Mouse (Mus musculus) gastrocnemius, postnatal 25 days (tissue): Measurements from ENCODE around the gene Mpped1. TPM values are rescaled to one million over a fixed set of nuclear protein-coding genes. Genes with fewer than 3 reads are reported as not detected.

Source experiments
- DNase-seq: peaks from one replicate; pipeline ENCODE4 v3.0.0; 2022
- long read RNA-seq, 2 experiments: library from polyadenylated mRNA; stranded (forward); transcript quantifications; one replicate each; pipeline ENCODE4 v2.0.0; 2021
- total RNA-seq, 2 experiments: library from RNA; stranded (reverse); gene quantifications; 1 replicate in 1 of 2; 2 replicates in 1 of 2; pipeline ENCODE4 v1.2.3; 2021

Gene Mpped1
- total RNA-seq: not detected
- long read RNA-seq, experiment 1: 0 reads
- long read RNA-seq, experiment 2: 0 reads

DNA sequence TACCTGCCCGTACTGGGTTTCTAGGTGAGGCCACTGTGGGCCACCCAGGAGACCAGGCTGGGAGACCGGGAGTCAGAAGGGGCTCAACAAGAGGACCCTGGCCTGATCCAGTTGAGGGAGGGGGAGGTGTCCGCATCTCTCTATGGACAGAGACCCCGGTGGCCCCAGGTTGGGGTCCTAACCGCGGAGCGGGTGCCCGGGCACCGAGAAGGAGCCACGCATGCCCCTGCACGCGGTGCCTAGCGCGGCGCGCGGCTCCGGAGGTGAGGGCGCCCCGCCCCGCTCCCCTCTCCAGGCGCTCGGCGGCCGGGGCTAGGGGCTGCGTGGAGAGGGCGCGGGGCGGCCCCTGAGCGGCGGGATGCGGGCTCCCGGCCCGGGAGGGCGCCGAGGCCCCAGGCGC lies at the start of gene Mpped1:
TSS of gene Mpped1 (plus strand) at position 81 of the 400 bp plus-strand sequence.
- DNase-seq: no peak

DNA sequence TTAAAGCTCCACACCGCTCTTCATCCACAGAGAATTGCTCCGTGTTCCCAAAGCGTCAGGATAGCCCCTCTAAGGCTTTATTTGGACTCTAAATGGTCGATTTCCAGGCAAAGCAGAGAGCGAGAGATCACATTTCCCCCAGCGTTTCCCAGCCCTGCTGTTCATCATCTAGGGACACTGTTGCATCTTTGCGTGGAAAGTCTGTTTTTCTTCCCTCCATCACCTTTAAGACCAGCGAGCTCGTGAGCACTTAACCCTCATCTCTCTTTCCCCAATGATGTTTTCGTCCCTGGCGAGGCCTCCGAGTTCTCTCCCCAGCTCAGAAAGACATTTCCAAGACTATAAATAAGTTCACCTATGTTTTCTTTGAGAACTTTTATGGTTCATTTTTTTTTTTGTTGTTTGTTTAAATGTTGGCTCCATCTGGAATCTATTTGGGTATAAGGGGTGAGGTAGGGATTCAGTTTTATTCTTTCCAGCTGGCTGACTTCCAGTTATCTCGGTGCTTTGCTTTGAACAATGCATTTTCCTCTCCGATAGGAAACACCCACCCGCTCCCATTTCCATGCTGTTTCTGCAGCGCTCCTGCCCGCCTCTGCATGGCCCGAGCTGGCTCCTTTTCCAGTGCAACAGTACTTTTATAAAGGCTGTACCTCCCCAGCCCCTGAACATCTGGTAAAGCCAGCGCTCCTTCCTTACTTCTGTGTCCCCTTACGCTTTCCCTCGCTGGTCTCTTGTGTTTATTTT lies 38.4 kb upstream of the Mpped1 start:
- DNase-seq: no peak

DNA sequence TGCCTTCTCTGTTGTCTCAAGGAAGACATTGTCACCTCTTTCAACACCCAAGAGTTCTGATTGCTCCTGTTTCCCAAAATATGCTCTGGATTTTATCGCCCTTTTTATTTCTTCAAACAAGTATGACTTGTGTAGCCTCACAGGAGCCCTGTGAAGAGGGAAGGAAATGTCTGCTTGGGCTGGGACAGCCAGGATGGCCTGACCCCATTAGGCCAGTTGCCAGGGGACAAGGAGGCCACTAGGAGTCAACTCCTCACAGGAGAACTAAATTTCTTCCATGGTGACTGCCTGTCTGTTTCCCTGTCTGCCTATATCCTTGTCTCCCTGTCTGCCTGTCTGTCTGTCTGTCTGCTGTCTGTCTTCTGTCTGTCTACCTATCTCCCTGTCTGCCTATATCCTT lies 37.2 kb upstream of the Mpped1 start:
- DNase-seq: no peak

DNA sequence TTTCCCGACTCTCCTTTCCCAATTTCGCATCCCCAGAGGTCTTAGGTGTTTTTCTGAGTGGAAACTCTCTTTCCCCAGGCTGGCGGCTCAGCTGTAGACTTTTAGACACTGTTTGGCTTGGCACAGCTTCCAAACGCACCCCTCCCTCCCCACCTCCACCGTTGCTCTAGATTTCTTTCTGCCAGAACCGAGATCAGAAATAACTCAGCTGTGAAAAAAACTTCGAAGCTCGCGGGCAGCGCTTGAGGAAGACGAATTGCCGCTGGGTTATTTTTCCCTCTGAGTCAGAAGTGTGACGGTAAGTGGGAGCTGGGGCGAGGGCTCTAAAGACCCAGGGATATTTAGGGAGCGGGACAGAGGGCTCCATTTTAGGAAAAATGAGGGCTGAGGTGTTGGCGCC lies 33.0 kb upstream of the Mpped1 start:
- DNase-seq: no peak

DNA sequence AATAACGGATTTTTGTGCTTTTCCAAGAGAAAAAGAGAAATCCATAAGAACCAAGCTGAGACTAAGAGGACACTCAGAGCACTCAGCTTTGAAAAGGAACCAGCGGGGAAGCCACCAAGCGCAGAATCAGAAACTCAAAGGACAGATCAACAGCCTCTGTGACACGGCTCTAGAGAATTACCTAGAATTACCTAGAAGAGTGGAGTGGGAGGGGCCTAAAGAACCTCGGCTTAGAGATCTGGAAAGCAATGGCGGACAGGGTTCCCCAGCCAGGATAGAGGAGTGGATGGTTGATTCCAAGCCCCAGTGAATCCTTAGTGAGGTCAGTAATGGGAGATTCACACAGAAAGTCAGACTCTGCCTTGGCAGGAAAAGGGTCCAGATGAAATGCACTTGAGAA lies 30.3 kb upstream of the Mpped1 start:
- no peak for DNase-seq

DNA sequence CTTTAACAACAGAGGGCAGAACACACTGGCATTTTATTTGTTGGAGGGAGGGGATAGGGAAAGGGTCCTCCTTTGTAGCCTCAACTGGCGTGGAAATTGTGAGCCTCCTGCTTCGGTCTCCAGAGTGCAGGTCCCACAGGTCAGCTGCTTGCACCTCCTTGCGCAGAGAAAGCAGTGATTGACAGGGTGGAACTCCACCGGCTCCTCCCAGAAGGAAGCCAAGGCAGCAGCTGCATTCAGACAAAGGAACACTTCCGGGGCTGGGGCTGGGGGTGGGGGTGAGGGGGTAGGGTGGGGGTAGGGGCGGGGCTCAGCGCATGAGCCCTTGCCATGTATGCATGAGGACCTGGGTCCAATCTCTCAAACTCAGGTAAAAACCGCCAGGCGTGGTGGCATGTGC lies 29.8 kb upstream of the Mpped1 start:
- DNase-seq: no peak

DNA sequence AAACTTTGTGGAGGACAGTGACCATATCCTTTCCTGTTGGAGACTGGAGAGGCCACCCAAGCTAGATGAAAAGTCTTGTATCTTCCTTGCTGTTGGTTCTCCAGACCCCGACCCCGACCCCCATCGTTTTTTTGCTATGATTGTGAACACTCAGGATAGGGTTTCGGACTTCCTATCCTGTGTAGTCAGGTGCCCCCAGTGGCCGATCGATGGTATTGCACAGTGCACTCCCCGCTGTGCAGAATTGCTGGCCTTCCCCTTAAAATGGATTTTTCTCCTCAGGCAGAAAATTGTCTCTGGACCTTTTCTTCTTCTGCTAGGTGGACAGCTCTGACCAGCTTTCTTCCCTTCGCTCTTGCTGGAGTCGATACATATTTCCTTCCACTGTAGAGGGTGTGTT lies 22.5 kb upstream of the Mpped1 start:
- DNase-seq: no peak

DNA sequence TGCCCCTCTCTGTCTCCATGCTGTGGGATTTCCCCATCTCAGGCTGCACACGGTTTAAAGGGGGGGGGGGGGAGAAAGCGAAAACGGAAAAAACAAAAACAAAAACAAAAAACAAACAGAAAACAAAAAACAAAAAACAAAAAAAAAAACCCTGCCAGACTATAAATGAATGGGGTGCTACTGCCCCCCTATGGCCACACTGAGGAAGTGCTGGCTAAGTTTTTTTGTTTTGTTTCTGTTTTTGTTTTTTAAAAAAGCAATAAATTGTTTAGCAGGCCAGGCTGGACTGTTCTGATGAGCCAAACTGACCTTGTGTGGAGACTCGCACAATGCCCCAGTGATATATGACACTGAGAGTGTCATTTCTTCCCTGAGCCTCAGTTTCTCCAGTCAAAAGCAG lies 20.3 kb upstream of the Mpped1 start:
- DNase-seq: no peak

DNA sequence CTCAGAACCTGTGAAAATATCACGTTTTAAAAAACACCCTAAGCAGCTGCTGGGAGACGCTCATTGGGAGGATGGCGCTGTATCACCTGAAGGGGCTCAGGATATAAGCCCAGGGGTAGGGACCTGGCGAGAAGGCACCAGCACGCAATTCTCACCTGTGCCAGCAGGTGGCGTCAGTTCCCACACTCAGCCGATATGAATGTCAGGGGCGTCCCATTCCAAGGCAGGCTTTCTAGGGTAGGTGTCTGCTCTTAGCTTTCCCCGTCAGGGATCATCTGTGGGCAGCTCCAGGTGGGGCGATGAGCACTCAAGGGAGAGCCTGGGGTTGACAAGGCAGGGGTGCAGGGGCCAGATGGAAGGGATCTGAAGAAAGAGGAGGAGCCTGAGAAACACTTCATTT lies 18.6 kb upstream of the Mpped1 start:
- DNase-seq: no peak

DNA sequence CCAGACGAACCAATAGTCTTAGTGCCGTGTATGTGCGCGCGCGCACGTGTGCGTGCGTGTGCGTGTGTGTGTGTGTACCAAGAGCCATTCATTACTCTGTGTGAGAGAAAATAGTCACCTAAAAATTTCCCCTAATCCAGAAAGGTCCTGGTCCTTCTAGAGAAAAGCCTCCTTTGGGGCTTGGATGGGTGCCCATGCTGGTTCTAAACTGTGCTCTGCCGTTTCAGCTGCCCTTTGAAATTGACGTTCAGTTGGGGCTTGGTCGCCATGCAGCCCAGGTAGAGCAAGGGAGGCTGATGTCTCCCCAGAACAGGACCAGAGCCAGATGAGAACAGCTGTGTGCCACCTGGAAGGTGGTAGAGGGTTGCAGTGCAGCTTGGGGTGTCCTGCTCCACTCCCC lies 17.8 kb upstream of the Mpped1 start:
- DNase-seq: no peak

DNA sequence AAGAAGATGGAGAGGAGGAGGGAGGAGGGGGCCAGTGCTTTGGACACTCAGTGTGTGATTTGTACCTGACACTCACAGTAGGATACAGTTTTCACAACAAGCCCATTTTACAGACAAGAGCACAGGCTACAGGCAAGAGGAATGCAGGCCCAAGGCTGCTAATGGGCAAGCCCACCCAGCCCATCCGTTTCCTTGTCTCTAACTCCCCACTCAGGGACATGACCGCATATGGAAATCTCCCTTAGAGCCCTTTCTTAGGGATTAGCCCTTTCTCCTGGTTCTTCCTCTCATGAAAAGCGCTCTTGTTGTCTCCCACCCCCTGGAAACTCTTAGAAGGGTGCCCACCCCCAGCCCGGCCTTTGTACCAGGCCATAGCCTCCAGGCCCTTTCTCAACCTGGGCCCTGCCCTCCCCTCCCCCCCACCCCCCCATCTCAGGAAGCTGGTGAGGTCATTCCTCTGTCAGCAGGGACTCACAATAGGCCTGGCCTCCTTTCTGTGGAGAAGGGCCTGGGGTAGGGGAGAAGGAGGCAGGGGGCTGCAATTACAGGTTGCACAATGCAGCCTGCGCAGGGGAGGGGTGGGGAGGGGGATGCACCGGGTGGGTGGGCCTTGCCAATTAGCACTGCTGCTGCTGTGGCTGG lies 13.8 kb upstream of the Mpped1 start:
- no peak for DNase-seq

DNA sequence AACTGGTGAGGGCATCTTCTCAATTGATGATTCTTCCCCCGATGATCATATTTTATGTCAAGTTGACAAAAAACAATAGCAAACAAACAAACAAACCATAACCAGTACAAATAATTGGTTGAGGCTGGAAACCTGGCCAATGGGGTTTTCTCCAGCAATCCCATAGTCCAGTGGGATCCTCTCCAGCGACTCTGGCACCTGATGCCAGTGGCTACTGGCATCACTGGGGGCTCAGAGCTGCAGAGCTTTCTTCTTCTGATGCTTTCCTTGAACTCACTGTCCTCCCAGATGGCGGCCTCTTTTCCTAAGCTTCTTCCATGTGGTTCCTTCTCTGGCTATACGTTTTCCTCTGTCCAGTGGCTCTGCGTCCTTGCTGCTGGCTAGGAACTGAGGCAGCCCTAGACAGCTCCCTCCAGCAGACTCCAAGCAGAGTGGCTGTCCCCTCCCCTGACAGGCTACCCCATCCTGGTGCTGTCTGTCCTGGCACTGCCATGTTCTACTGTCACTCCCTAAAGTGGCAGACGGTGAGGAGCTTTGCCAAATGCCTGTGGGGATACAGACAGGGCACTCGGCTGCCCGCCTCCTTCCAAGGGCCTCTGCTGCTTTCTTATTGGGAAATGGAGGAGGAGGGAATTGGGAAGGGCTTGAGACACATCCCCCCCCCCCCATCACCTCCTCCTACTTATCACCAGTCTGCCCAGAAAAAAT lies 7.8 kb upstream of the Mpped1 start:
- DNase-seq: no peak

DNA sequence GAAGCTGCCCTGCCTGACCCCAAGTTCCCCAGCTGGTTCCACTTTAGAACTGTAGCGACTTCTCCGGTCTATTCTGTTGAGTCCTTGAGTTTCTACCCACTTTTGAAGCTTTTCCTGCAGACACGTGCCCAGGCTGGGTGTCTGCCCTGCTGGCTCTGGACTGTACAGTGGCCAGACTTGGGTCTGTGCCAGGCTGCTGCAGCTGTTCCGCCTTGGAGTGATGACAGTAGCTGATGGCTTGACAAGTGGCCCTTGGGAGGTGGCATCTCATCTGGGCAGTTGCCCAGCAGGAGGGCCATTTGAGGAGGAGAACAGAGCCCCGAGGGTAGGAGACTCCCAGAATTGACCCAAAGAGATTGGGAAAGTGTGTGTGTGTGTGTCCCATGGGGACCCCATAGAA lies 6.8 kb upstream of the Mpped1 start:
- DNase-seq: peak; percentile 53

DNA sequence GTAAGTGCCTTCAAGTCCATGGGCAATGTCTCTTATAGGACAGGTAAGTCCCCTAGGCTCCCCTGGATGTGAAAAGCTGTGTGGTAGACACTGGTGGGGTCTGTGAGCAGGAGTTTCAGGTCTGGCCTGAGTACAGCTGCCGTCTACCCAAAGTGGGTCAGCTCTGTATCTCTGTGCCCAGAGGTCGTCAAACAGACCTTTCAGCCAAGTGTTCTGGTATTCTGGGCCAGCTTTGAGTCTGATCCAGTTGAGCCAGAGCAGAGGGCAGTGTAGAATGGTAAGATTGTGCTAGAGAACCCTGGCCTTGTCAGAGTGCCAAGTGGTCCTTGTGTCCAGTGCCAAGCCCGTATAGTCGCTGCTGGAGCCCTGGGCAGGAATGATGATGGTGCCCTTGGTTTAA lies 6.3 kb upstream of the Mpped1 start:
- no peak for DNase-seq

DNA sequence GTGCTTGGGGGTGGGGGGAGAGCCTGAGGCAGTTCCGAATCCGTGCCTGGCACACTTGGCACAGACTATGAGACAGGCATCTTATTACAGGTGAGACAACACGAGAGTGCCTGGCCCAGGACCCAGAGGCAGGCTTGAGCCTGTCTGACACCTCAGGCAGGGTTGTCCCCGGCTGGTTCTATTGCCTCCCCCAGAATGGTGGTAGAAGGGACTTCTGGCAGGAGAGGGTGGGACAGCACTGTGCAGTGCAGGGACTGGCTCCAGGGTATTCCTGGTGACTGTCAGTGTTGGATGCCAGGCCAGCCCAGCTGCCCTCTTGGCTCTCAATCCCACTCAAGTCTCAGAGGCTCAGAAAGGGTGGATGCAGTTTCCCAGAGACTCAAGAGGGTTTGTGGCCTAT lies 4.3 kb upstream of the Mpped1 start:
- DNase-seq: no peak

DNA sequence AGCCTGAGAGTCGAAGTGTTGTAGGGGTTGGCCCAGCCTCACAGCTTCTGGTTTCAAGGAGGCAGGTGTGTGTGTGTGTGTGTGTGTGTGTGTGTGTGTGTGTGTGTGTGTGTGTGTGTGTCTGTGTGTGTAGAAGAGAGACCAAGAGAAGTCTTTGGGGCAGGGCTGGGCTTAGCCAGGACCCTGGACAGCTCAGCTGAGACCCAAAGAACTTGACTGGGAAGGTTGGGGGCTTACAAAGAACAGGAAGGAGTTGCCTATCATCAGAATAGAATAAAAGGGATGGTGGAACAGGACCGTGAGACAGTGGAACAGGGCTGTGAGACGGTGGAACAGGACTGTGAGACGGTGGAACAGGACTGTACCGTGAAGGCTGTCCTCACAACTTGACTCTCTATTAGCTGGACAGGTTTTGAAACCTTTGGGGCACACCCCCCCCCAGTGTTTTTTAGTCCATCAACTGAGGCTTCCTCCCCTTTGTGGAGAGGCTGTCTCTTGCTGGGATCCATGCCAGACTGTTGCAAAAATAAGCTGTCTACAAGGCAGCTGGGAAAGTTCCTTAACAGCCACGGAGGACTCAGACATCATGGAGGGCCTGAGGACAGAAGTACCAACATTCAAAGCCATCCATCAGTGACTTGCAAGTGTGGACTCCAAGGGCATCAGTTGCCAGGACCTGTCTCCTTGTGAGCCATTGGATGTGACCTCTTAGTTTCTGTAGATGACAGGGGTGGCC lies 2.8 kb upstream of the Mpped1 start:
- DNase-seq: no peak

DNA sequence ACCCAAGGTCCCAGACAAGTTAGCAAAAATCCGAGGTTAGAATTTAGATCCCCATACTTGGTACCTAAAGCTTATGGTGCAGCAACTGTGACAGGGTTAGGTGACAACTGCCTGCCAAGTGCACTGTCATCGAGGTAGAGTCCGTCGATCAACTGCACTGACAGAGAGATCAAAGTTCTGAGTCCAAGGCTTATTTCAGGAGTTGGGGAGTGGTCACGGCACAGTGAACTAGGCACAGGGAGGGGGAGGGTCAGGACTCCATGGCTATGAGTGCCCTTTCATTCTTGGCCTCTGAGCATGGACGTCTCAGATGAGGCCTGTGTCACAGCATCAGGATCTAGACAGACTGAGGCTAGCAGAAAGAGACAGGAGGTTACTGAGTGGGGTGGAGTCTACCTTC lies 1.8 kb upstream of the Mpped1 start:
- DNase-seq: no peak

DNA sequence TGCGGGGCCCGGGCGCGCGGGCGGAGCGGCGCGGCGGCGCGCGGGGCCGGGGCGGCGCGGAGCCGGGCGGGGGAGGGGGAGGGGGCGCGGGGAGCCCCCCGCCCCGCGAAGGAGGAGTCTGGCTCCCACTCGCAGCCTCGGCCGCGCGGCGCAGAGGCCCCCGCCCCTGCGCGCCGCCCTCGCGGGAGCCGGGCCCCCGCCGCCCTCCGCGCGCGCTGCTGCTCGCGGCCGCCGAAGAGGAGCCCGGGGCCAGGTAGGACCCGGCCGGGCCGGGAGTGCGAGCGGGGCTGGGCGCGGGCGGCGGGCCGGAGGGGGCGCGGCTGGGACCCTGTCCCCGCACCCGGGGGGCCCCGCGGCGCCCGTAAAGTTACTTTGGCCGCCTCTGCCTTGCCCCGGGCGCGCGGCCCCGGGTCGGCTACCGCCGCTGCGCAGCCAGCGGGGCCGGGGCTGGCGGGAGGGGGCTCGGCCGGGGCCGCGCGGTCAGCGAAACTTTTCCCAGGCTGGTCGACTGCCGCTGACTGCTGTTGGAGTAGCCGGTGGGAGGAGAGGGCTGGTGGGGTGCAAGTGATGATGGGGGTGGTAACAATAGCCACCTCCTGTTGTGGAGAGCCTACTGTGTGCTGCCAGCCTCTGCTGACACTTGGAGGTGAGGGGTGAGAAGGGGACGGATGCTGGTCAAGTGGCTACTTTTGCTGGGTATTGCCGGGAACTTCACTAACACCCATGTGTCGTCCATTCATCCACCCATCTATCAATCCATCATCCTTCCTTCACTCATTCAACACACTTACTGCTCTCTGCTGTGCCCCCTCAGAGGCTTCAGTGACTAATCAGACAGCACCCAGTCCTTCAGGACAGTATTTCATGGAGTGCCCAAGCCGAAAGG lies 831 bp downstream of the Mpped1 start:
- no peak for DNase-seq

DNA sequence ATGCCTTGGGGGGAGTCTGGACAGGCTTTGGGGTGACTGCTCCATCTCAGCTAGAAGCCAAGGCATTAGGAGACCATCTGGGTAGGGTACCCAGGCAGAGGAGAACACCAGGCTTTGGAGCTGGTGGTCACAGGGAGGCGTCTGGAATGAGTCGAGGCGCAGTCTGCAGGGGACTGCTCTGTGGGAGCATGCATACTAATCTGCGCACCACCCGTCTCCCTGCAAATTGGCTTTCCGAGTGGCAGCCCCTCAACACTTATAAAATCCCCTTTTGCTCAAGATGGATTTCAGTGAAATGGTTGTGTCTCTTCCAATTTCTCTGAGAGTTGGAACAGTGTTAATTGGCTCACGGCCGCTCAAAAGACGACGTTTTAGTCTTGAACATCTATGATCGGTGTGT lies 2.0 kb downstream of the Mpped1 start:
- DNase-seq: no peak

DNA sequence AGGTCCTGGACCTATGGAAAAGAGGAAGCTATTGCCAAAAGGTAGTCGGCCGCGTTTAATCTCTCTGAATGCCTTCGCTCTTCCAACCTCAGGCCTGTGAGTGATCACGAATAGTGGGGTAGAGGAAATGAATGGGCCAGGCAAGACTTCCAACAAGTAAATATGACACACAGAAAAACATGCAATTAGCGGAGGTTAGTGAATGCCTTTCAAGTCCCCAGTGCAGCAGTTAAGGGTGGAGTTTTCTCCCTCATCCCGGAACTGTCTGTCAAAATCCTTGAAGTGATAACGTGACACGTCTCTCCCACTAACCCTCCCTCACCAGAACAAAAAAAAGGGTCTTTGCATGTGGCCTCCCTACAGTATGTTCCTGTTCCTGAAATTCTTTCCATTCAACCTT lies 3.0 kb downstream of the Mpped1 start:
- no peak for DNase-seq

DNA sequence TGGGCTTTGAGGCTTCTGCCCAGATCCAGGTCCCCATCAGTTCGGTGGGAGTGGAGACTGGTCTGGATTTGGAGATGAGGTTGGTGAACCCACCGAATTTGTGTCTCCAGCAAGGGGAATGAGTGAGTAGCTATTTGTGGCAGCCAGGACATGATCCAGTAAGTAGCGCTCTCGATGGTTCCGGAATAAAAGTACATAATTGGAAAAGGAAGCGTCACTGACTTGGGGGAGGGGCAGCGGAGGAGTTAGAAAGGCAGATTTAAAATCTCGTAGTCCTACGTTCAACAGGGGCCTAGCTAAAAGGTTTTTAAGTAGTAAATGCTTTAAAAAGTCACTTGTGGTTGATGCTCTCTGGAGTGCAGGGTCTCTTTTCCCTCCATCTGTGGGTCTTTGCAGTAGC lies 5.5 kb downstream of the Mpped1 start:
- DNase-seq: no peak

DNA sequence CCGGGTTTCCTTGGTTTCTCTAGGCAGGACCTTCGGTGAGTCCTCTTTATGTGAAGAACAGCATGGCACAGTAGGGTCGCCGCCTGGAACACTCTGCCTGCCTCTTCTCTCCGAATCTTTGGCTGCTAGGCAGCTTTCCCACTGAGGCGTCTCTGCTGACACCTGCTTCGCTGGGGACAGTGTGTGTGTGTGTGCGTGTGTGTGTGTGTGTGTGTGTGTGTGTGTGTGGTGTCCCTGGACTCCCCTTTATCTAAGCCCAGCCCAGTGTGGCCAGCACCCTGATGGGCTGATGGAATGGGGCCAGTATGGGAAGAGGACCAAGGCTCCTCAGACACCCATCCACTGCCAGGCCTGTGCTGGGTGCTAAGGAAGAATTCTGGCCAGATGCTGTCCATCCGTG lies 9.8 kb downstream of the Mpped1 start:
- DNase-seq: no peak
